Mouse (Mus musculus) stomach, embryonic 15.5 days (tissue): Measurements from ENCODE around the gene Usp3. TPM values are rescaled to one million over a fixed set of nuclear protein-coding genes. Genes with fewer than 3 reads are reported as not detected.
A peak's percentile ranks its signal among the peaks of the same experiment; 100 is the strongest.

Experiments used
- ATAC-seq: fragments of 200-750 bp; cut with Nextera tagmentation; 2 replicates; pipeline ENCODE4 v1.8.0; 2017; ENCODE audit warnings: low read depth, moderate number of reproducible peaks, moderate TSS enrichment; ENCODE audit not compliant: insufficient read depth, low FRiP score
- H3K27ac ChIP-seq: fragments of 300-500 bp; sonication (generic); 2 replicates; pipeline ENCODE4 v1.5.1; 2015; ENCODE audit warnings: mild to moderate bottlenecking, inconsistent platforms
- H3K27me3 ChIP-seq: fragments of 300-500 bp; sonication (generic); replicated peaks from 2 replicates; pipeline ENCODE4 v1.6.1; 2015; ENCODE audit warnings: inconsistent platforms
- H3K36me3 ChIP-seq: fragments of 300-500 bp; sonication (generic); 2 replicates; pipeline ENCODE4 v1.6.1; 2015; ENCODE audit warnings: inconsistent platforms
- H3K4me1 ChIP-seq: fragments of 300-500 bp; sonication (generic); 2 replicates; pipeline ENCODE4 v1.6.1; 2015; ENCODE audit warnings: inconsistent platforms
- H3K4me2 ChIP-seq: fragments of 300-500 bp; sonication (generic); 2 replicates; pipeline ENCODE4 v1.6.1; 2015; ENCODE audit warnings: mild to moderate bottlenecking, inconsistent platforms
- H3K4me3 ChIP-seq: fragments of 300-500 bp; sonication (generic); replicated peaks from 2 replicates; pipeline ENCODE4 v1.5.1; 2015; ENCODE audit warnings: inconsistent platforms
- H3K9ac ChIP-seq: fragments of 300-500 bp; sonication (generic); 2 replicates; pipeline ENCODE4 v1.6.1; 2015; ENCODE audit warnings: inconsistent platforms
- H3K9me3 ChIP-seq: fragments of 300-500 bp; sonication (generic); 2 replicates; pipeline ENCODE4 v1.6.1; 2016; ENCODE audit warnings: inconsistent platforms
- WGBS: fragments of 180-500 bp; shearing (Covaris S2); methylation state at CpG from one replicate; pipeline ENCODE4 v1.1.7; 2015; 5-methylcytosine and 5-hydroxymethylcytosine counted together
- polyA plus RNA-seq: library from polyadenylated mRNA; unstranded; fragments of >200 nt; fragmentation: Nextera tagmentation; extraction: Ambion mirVana; gene quantifications from 2 replicates; pipeline ENCODE4 v1.2.1, GENCODE M21; 2015

Usp3 gene
- polyA plus RNA-seq, 1 experiment from 2014 or later = 64.6 TPM

GRCm38 (mm10) chr9:66513661-66514255 lies 79.2 kb downstream of the Usp3 start:
- peak overlapping the region; percentile 72 for H3K4me3 ChIP-seq
- no peak for ATAC-seq
- peak overlapping the region; percentile 99 for H3K27ac ChIP-seq
- H3K9me3 ChIP-seq = no peaks in the 10 kb centered on the region
- WGBS = 64% methylated on average over 4 of the region's 4 CpGs
- peaks cover 12% of the 10 kb centered on the region; the same call in 1 of the 2 replicates for H3K4me1 ChIP-seq
- no peak overlapping the region for H3K9ac ChIP-seq
- peaks cover 22% of the 10 kb centered on the region for H3K36me3 ChIP-seq
- H3K4me2 ChIP-seq = peak overlapping the region; percentile 95
- H3K27me3 ChIP-seq = no peaks in the 10 kb centered on the region

- peaks cover 20% of the 10 kb centered on the region for H3K36me3 ChIP-seq
- H3K4me2 ChIP-seq = peak overlapping the region; percentile 95
- peak overlapping the region; percentile 72 for H3K4me3 ChIP-seq
- ATAC-seq = no peak
- no peak overlapping the region for H3K9ac ChIP-seq
- peak overlapping the region; percentile 99 for H3K27ac ChIP-seq
- peaks cover 12% of the 10 kb centered on the region; the same call in 1 of the 2 replicates for H3K4me1 ChIP-seq
- no peaks in the 10 kb centered on the region for H3K27me3 ChIP-seq
- no peaks in the 10 kb centered on the region for H3K9me3 ChIP-seq
Observed at GRCm38 (mm10) chr9:66513150-66513549, 79.8 kb downstream of the Usp3 start.

DNA sequence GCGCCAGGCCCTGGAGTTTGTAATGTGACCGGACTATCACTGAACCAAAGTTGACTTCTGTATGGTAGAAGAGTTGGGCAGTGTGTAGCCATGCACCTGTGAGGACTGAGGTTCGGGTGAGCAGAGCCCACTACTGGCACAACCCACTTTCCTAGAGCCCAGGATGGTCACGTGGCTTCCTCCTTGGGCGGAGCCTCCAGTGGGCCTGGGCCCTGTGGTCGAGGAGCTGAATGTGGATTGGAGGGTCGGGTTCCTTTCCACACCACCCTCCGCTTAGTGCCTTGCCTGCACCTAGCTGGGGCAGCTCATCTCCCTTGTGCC lies 80.6 kb downstream of the Usp3 start:
- under 1% methylated on average over 8 of the region's 8 CpGs for WGBS
- peaks cover 12% of the 10 kb centered on the region; the same call in 1 of the 2 replicates for H3K4me1 ChIP-seq
- H3K27me3 ChIP-seq = no peaks in the 10 kb centered on the region
- peak overlapping the region; percentile 95 for H3K4me2 ChIP-seq
- peak overlapping the region; percentile 72 for H3K4me3 ChIP-seq
- peak overlapping the region; percentile 71 for H3K9ac ChIP-seq
- peak; percentile 78 for ATAC-seq
- H3K36me3 ChIP-seq = peaks cover 21% of the 10 kb centered on the region
- H3K27ac ChIP-seq = peak overlapping the region; percentile 99
- H3K9me3 ChIP-seq = no peaks in the 10 kb centered on the region

DNA sequence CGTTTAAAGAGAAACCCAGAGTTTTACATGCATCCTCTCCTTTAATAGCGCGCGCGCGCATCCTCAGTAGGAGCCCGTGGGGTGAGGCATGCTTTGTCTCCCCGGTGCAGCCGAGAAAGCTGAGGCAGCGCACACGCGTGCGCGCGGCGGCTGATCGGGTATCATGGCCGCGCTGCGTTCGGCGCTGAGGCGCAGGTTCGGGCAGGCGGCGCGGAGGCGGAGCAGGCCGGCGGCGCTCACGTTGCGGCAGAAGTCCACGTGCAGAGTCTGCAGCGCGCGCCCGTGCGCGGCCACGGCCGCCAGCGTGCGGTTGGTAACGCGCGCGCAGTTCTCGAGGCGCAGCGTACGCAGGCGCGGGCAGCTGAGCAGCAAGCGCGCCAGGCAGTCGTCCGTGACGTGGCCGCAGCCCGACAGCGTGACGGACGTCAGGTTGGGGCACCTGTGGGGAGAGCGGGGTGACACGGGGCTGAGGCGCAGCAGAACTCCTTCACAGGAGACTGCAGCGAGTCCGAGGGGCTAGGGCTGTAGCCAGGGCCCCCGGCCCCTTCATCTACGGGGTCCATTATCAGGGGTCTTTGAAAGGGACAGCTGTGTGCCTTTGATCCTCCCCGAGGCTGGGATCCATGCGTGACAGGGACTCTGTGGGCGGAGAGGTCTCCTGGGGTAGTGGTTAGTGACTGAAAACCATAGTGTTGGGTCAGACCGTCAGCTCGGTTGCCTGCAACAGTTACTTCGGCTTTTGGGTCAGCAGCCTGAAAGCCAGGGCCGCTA lies 81.2 kb downstream of the Usp3 start:
- H3K9me3 ChIP-seq = no peaks in the 10 kb centered on the region
- under 1% methylated on average over 78 of the region's 78 CpGs for whole genome bisulfite sequencing
- peak; percentile 87 for ATAC-seq
- peak overlapping the region; percentile 72 for H3K4me3 ChIP-seq
- H3K4me1 ChIP-seq = peaks cover 12% of the 10 kb centered on the region; the same call in 1 of the 2 replicates
- H3K36me3 ChIP-seq = peaks cover 20% of the 10 kb centered on the region
- peak overlapping the region; percentile 95 for H3K4me2 ChIP-seq
- peak overlapping the region; percentile 71 for H3K9ac ChIP-seq
- H3K27ac ChIP-seq = peak overlapping the region; percentile 99
- H3K27me3 ChIP-seq = no peaks in the 10 kb centered on the region

- H3K27ac ChIP-seq = peak overlapping the region; percentile 99
- peaks cover 14% of the 10 kb centered on the region for H3K36me3 ChIP-seq
- peaks cover 12% of the 10 kb centered on the region; the same call in 1 of the 2 replicates for H3K4me1 ChIP-seq
- peak overlapping the region; percentile 51; the same call in 1 of the 2 replicates for H3K9ac ChIP-seq
- H3K27me3 ChIP-seq = no peaks in the 10 kb centered on the region
- H3K4me2 ChIP-seq = peak overlapping the region; percentile 95
- H3K9me3 ChIP-seq = no peaks in the 10 kb centered on the region
- peak overlapping the region; percentile 72 for H3K4me3 ChIP-seq
- 5% methylated on average over 2 of the region's 2 CpGs for WGBS
- ATAC-seq = no peak
Observed at GRCm38 (mm10) chr9:66510944-66511343, 82.0 kb downstream of the Usp3 start.

GRCm38 (mm10) chr9:66510351-66510841 lies 82.5 kb downstream of the Usp3 start:
- no peak overlapping the region for H3K4me3 ChIP-seq
- H3K9ac ChIP-seq = no peak overlapping the region
- H3K36me3 ChIP-seq = peaks cover 13% of the 10 kb centered on the region
- WGBS = 74% methylated on average over 7 of the region's 7 CpGs
- peak overlapping the region; percentile 99; the same call in 1 of the 2 replicates for H3K27ac ChIP-seq
- H3K9me3 ChIP-seq = no peaks in the 10 kb centered on the region
- H3K4me2 ChIP-seq = no peak overlapping the region; the same call in 1 of the 2 replicates
- no peak for ATAC-seq
- no peaks in the 10 kb centered on the region for H3K27me3 ChIP-seq
- peaks cover 12% of the 10 kb centered on the region; the same call in 1 of the 2 replicates for H3K4me1 ChIP-seq

- no peak for ATAC-seq
- no peaks in the 10 kb centered on the region for H3K9me3 ChIP-seq
- H3K27ac ChIP-seq = no peak overlapping the region
- WGBS = 80% methylated on average over 4 of the region's 4 CpGs
- peaks cover 22% of the 10 kb centered on the region for H3K36me3 ChIP-seq
- no peak overlapping the region for H3K4me2 ChIP-seq
- H3K27me3 ChIP-seq = no peaks in the 10 kb centered on the region
- peaks cover 5% of the 10 kb centered on the region; the same call in 1 of the 2 replicates for H3K4me1 ChIP-seq
- no peak overlapping the region for H3K9ac ChIP-seq
- no peak overlapping the region for H3K4me3 ChIP-seq
Observed at GRCm38 (mm10) chr9:66508890-66509399, 84.0 kb downstream of the Usp3 start.

- Histone ChIP-seq H3K9me3 (no peaks in the 10 kb centered on the region), H3K9ac (no peak overlapping the region), H3K27me3 (no peaks in the 10 kb centered on the region), H3K4me2 (no peak overlapping the region), H3K4me3 (no peak overlapping the region), H3K36me3 (peaks cover 22% of the 10 kb centered on the region), H3K4me1 (no peaks in the 10 kb centered on the region; the same call in 1 of the 2 replicates), H3K27ac (no peak overlapping the region)
- 78% methylated on average over 3 of the region's 3 CpGs for WGBS
- ATAC-seq = no peak
Observed at GRCm38 (mm10) chr9:66507684-66508083, 85.3 kb downstream of the Usp3 start.

DNA sequence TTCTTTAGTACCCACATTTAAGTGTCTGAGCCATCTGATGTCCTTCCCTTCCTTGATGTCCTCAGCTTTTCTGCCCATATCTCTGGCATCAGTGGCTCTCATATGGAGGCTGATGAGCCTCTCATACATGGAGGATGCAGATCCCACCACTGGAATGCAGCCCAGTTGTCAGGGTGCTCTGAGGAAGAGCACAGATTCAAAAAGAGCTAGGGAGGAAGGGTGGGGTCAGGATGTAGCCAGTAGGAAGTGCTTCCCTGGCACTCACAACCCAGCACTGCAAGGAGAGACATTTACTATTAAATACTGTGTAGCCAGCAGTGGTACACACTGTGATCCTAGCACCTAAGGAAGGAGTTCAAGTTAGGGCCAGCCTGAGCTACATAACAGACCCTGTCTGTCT lies 86.5 kb downstream of the Usp3 start:
- H3K4me3 ChIP-seq = no peak overlapping the region
- H3K9me3 ChIP-seq = no peaks in the 10 kb centered on the region
- H3K27me3 ChIP-seq = no peaks in the 10 kb centered on the region
- no peak overlapping the region for H3K27ac ChIP-seq
- H3K36me3 ChIP-seq = peaks cover 28% of the 10 kb centered on the region
- ATAC-seq = no peak
- H3K4me1 ChIP-seq = no peaks in the 10 kb centered on the region; the same call in 1 of the 2 replicates
- H3K4me2 ChIP-seq = no peak overlapping the region
- H3K9ac ChIP-seq = no peak overlapping the region

DNA sequence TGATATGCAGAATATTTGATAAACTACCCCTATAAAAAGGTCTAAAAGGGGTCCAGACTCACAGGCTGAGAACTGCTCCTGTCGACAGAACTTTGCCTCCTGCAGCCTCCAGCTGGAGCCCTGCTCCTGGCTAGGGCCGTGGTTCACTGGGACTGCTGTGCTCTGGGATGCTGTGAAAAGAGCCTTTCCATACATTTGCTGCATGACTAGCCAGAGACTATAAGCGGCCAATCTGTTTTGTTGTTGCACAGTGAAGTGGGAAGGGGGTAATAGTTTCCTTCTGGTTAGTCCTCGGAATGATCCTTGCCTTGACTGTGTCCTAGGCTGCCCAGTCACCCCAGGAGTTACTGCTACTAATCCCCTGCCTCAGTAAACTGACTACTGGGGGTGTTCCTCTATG lies 86.9 kb downstream of the Usp3 start:
- WGBS = 77% methylated on average over 4 of the region's 4 CpGs
- H3K9me3 ChIP-seq = no peaks in the 10 kb centered on the region
- H3K27ac ChIP-seq = peak overlapping the region; percentile 31; the same call in 1 of the 2 replicates
- no peak overlapping the region for H3K4me3 ChIP-seq
- no peak for ATAC-seq
- no peak overlapping the region for H3K4me2 ChIP-seq
- H3K27me3 ChIP-seq = no peaks in the 10 kb centered on the region
- no peaks in the 10 kb centered on the region; the same call in 1 of the 2 replicates for H3K4me1 ChIP-seq
- H3K9ac ChIP-seq = no peak overlapping the region
- peaks cover 32% of the 10 kb centered on the region for H3K36me3 ChIP-seq

DNA sequence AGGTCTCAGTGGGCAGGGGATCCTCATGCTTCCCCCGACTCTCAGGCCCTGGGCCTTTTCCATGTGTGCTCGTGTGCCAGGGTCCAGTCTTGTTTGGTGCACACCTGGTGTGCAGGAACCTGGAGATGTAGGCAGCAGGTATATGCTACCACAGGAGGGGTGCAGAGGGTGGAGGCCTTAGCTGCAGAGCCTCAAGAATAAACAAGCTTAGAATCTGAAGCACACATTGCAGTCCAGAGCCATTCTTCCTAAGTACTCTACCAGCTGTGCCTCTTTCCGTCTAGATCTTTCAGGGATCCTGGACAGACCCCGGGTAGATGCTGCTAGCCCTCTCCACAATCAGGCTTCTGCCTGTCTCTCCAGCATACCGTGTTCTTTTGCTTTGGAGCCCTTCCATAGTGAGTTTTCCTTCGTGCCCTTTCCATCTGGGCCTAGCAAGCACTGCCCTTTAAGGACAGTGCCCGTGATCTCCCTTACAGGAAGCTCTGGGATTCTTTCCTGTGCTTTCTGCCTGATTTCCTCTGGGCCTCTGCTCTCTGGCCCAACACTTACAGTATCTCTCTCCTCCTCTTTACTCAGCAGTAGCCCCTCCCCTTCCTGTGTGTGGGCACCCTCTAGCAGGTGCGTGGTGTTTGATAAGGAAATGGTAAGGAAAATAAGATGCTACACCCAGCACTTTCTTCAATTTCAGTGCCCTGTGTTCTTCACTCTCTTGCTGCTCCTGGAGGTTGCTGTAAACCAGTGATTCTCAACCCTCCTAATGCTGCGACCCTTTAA lies 87.6 kb downstream of the Usp3 start:
- WGBS = 81% methylated on average over 9 of the region's 9 CpGs
- H3K9ac ChIP-seq = no peak overlapping the region
- 0 out of 2 replicates have a peak overlapping the region, but pooled peaks have one; percentile 4 for H3K27ac ChIP-seq
- no peaks in the 10 kb centered on the region; the same call in 1 of the 2 replicates for H3K4me1 ChIP-seq
- H3K9me3 ChIP-seq = no peaks in the 10 kb centered on the region
- peak; percentile 91 for ATAC-seq
- no peak overlapping the region for H3K4me3 ChIP-seq
- H3K27me3 ChIP-seq = no peaks in the 10 kb centered on the region
- H3K36me3 ChIP-seq = peaks cover 37% of the 10 kb centered on the region
- no peak overlapping the region for H3K4me2 ChIP-seq
